Mouse (Mus musculus) monocyte, adult 5-6 weeks (primary cell): ENCODE data around the gene Commd7. TPM values are rescaled to one million over a fixed set of nuclear protein-coding genes. Genes with fewer than 3 reads are reported as not detected.
A peak's percentile ranks its signal among the peaks of the same experiment; 100 is the strongest.

Experiments used
- ATAC-seq: fragments of 153-309, 156-312 bp; replicated peaks from 2 replicates; pipeline ENCODE4 v1.8.0; 2017; ENCODE audit warnings: mild to moderate bottlenecking; ENCODE audit not compliant: low TSS enrichment, insufficient number of reproducible peaks, severe bottlenecking, poor library complexity, low FRiP score
- total RNA-seq: library from RNA; stranded (forward); fragments of 200-1000, 200-491, 200-594 nt; gene quantifications from 3 replicates; pipeline ENCODE4 v1.2.3, GENCODE M21; 2017

Gene Commd7
- total RNA-seq, 1 experiment from 2014 or later = 32.5 TPM

GRCm38 (mm10) chr2:153597626-153598025 lies 35.0 kb downstream of the Commd7 start:
- no peak for ATAC-seq

- no peak for ATAC-seq
Observed at GRCm38 (mm10) chr2:153597014-153597413, 35.6 kb downstream of the Commd7 start.

- ATAC-seq = no peak
Observed at GRCm38 (mm10) chr2:153594998-153595397, 37.6 kb downstream of the Commd7 start.

- no peak for ATAC-seq
Observed at GRCm38 (mm10) chr2:153593186-153593585, 39.4 kb downstream of the Commd7 start.

GRCm38 (mm10) chr2:153592056-153593014 lies 40.2 kb downstream of the Commd7 start:
- no peak; the same call in 1 of the 2 replicates for ATAC-seq

- ATAC-seq = peak; percentile 85
Observed at GRCm38 (mm10) chr2:153586515-153587174, 45.9 kb downstream of the Commd7 start.

- no peak for ATAC-seq
Observed at GRCm38 (mm10) chr2:153585981-153586380, 46.6 kb downstream of the Commd7 start.

GRCm38 (mm10) chr2:153584396-153584795 lies 48.2 kb downstream of the Commd7 start:
- no peak for ATAC-seq

GRCm38 (mm10) chr2:153583641-153584049 lies 48.9 kb downstream of the Commd7 start:
- no peak for ATAC-seq

- ATAC-seq = no peak
Observed at GRCm38 (mm10) chr2:153582876-153583585, 49.5 kb downstream of the Commd7 start.

- no peak for ATAC-seq
Observed at GRCm38 (mm10) chr2:153581416-153581815, 51.2 kb downstream of the Commd7 start.

- ATAC-seq = no peak
Observed at GRCm38 (mm10) chr2:153580458-153580985, 52.1 kb downstream of the Commd7 start.

GRCm38 (mm10) chr2:153580042-153580441 lies 52.5 kb downstream of the Commd7 start:
- ATAC-seq = no peak

- no peak for ATAC-seq
Observed at GRCm38 (mm10) chr2:153577122-153577521, 55.5 kb downstream of the Commd7 start.

- ATAC-seq = no peak
Observed at GRCm38 (mm10) chr2:153576150-153576549, 56.4 kb downstream of the Commd7 start.

GRCm38 (mm10) chr2:153575554-153575953 lies 57.0 kb downstream of the Commd7 start:
- no peak for ATAC-seq

GRCm38 (mm10) chr2:153573101-153573500 lies 59.5 kb downstream of the Commd7 start:
- no peak for ATAC-seq

- ATAC-seq = no peak
Observed at GRCm38 (mm10) chr2:153568541-153568940, 64.0 kb downstream of the Commd7 start.

- ATAC-seq = no peak
Observed at GRCm38 (mm10) chr2:153568013-153568412, 64.6 kb downstream of the Commd7 start.
